Mouse (Mus musculus) ovary, postnatal 10 days (tissue): ENCODE measurements around the gene Ptprn2.

ENCODE experiments used
- DNase-seq: peaks from one replicate; pipeline ENCODE4 v3.0.0; 2022; ENCODE audit warnings: low spot score

Gene Ptprn2

GRCm38 (mm10) chr12:116785731-116786130 lies 300.2 kb downstream of the Ptprn2 start:
- DNase-seq = no peak

- DNase-seq = no peak
These were observed 302.8 kb downstream of the Ptprn2 start for GRCm38 (mm10) chr12:116788346-116788745.

DNA sequence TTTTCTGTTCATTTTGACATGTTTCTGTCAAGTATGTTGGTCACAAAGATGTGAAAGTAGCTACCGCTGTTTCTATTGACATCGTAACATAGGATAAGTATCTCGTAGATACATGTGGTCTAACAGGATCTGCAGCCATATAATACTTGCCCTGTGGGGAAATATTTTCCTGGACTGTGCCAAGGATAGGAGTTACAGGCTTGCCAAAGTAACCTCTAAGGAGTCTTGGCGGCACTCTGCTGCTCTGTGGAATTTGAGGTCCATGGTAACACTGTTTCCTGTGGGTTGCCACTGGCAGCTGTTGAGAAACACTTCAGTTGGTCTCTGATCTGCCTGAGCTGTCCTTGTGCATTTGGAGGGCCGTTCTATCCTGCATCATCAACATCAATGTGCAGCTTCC lies 317.8 kb downstream of the Ptprn2 start:
- no peak for DNase-seq

DNA sequence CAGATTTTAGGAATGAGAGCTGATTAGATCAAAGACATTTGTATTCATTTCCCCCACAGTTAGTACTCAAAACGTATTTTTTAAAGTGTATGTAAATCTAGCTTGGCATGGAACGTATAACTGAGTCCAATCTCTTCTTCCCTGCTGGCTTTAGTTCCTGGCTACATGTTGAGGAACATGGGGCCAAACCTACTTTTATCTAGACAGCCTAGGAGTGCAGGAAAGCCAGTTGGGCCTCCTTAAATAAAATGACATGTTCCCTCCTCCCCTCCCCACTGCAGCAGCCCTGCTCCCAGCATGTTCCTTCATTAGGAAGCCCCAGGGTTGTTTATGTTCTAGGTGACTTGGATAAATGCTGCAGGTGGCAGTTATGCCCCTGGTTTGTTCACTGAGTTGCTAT lies 319.2 kb downstream of the Ptprn2 start:
- DNase-seq = no peak

DNA sequence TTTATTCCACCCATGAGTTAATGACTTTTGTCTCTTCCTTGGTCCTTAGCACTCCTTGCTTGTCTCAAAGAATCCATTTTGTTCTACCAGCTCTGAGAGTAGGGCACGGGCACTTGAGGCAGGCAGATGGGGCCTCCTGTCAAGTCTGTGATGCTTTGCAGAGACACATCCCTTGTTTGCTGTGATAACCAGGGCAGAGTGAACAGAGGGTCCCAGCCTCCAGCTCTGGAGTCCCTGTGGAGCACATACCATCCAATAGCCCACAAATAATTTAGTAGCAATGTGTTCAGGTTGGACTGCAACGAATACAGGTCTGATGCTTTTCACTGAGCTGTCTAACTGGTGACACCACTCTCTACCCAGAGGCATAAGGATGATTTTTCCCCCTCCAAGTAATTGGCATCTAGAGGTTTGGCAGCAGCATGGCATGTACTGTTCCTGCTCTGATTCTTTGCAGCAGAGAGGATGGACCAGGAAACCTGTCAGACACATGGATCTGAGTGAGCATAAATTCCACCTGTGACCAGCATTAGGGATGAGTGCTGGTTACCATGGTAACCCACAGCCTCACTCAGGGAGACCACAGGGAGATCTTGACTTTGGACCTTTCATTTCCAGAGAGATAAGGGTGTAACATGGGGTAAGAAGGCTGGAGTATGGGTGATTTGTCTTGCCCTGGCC lies 319.7 kb downstream of the Ptprn2 start:
- no peak for DNase-seq

DNA sequence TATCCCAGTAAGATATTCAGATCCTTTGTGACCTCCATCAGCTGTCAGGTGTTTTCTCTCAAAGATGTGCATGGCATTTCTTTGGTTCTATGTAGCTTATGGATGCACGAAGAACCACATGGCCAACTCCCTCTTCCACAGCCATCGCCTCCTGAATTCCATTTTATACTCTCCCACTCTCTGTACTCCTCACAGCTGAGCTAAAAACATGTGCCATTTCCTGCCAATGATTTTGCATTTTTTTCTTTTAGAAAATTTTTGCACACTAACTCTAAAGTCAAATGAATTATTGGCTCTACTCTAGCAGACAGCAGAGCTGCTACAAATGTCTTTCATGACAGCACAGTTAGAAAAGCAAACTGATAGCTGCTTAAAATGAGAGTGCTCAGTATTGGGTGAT lies 320.6 kb downstream of the Ptprn2 start:
- no peak for DNase-seq

- DNase-seq = no peak
These were observed 327.5 kb downstream of the Ptprn2 start for GRCm38 (mm10) chr12:116813012-116813411.

- DNase-seq = no peak
These were observed 334.3 kb downstream of the Ptprn2 start for GRCm38 (mm10) chr12:116819836-116820235.

DNA sequence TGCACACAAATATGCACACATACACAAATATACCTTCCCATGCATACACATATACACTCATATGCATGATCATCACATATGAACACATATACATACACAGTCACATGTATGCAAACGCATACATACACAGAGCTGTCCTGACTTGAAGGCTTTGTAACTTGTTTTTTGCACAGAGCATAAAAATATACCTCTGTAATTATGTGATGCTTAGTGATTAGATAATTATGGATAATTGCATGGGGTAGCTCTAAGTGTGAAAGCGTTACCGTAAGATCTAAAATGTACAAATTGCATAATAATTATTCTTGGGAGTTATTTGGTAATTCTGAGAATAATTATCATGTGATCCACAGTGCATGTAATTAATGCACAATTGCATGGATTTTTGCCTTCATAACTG lies 337.8 kb downstream of the Ptprn2 start:
- DNase-seq = no peak

DNA sequence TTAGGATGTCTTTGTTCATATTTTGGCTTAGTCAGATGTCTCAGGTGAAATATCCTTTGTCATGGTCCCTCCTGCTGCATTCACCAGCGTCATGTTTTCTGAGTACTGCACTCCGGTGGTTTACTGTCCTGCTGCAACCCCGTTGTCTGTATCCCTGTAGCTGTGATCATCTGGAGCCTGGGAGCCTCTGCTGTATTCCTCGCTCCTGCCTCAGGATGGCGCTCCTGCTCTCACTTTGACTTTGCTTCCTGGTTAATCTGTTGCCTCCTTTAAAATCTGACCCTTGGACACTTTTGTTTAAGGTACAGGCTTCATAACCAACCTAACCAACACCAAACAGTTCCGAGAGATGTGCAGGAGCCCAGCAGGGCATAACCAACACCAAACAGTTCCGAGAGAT lies 342.2 kb downstream of the Ptprn2 start:
- no peak for DNase-seq

GRCm38 (mm10) chr12:116838611-116839192 lies 353.2 kb downstream of the Ptprn2 start:
- DNase-seq = no peak

GRCm38 (mm10) chr12:116842723-116843272 lies 357.3 kb downstream of the Ptprn2 start:
- DNase-seq = no peak

GRCm38 (mm10) chr12:116846220-116846619 lies 360.7 kb downstream of the Ptprn2 start:
- DNase-seq = no peak

GRCm38 (mm10) chr12:116847021-116847420 lies 361.5 kb downstream of the Ptprn2 start:
- DNase-seq = no peak

GRCm38 (mm10) chr12:116856307-116856706 lies 370.8 kb downstream of the Ptprn2 start:
- no peak for DNase-seq

- DNase-seq = no peak
These were observed 376.0 kb downstream of the Ptprn2 start for GRCm38 (mm10) chr12:116861360-116862017.

DNA sequence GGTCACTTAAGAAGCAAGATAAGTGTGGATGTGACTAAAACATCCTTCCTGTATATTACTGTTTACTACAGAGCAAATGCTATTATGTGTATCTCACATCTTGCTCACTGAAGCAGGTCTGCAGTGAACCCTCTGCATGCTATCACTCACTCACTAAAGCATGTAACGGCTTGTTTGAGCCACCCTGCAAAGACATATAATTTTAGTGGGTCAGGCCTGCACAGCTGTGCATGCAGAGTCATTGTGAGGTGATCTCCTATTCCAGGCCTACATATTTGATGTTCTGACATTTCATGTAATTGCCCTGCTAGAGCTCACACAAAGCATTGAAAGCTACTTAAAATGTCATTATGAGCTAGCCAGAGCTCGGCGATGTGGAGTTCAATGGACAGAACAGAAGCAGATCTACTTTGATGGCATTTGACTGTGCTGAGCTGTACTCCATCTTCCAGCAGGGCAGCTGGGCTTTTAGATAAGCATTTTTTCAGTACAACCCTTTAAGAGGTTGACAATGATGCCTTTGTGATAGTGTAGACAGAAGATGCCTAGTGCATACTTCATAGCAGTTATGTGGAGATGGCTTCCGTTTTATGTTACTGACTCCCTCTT lies 377.9 kb downstream of the Ptprn2 start:
- no peak for DNase-seq

GRCm38 (mm10) chr12:116873866-116874585 lies 388.5 kb downstream of the Ptprn2 start:
- DNase-seq = no peak

GRCm38 (mm10) chr12:116887496-116888281 lies 402.2 kb downstream of the Ptprn2 start:
- no peak for DNase-seq

DNA sequence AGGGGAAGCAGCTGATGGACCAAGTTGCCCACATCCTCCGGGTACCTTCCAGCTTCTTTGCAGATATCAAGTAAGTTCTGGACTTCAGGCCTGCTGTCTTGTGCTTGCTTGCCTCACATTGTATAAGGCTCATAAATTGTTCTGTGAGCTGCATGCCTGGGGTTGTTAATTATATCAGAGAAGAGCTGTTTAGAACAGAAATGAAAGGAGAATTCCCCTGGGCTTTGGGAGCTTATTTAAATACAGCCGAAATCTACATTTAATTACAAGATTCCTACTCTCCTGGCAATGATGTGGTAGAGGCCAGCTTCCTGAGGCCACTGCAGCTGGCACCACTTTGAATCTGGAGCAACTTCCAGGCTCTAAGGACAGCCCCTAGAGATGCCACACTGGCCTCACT lies 403.3 kb downstream of the Ptprn2 start:
- DNase-seq = no peak

DNA sequence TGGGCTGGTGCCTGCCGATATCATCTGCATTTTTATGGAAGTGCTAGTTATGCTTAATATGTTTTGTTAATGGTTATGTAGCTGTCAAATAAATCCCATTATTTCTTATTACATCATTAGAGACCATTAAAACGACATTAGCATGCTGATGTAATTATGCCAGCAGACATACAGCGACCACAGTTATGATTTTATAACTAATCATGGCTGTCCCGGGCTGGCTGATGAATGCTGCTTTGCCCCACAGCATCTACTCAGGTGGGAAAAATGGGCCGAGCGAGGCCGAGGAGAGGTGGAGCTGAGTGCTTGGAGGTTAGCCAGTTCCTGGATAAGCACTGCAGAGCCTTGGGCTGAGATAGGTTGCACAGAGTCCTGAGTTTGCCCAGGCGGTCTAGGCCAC lies 407.1 kb downstream of the Ptprn2 start:
- DNase-seq = no peak
